Comparison of ENCODE assay signal across 26 mouse cellular contexts in genomic region chr9:123632993-123633392, GRCm38 (mm10). TPM values are rescaled to one million over a fixed set of nuclear protein-coding genes. Genes with fewer than 3 reads are reported as not detected.
"Had no signal": no experiment of that assay in that cellular context is flagged by ENCODE, and none has a peak within 500 bp of the region (broad histone marks: within the 10 kb centered on the region; RNA-seq: fewer than 3 reads in every experiment).

No protein-coding gene starts in this region.

- H3K27ac ChIP-seq: gastrocnemius, adult 2 months; heart, embryonic 10.5 days; hindbrain, embryonic 10.5 days; hindbrain, embryonic 12.5 days; hindbrain, embryonic 14.5 days; intestine, embryonic 15.5 days; limb, embryonic 13.5 days; limb, embryonic 15.5 days; liver, embryonic 12.5 days; liver, embryonic 14.5 days had no signal

- H3K27me3 ChIP-seq: hindbrain, embryonic 12.5 days; intestine, embryonic 15.5 days; limb, embryonic 13.5 days; limb, embryonic 15.5 days; liver, embryonic 12.5 days had no signal

- H3K4me2 ChIP-seq: heart, embryonic 12.5 days; hindbrain, embryonic 12.5 days; hindbrain, embryonic 14.5 days; intestine, embryonic 15.5 days; limb, embryonic 13.5 days; limb, embryonic 15.5 days; liver, embryonic 12.5 days had no signal

- ATAC-seq: hindbrain, embryonic 16.5 days; inflammation-experienced regulatory T-cells, adult 6 months; intestine, embryonic 15.5 days; intestine, postnatal 0 days; liver, embryonic 12.5 days had no signal

- H3K4me1 ChIP-seq: heart, embryonic 10.5 days; heart, embryonic 12.5 days; hindbrain, embryonic 10.5 days; hindbrain, embryonic 12.5 days; intestine, embryonic 15.5 days; limb, embryonic 13.5 days; limb, embryonic 15.5 days; liver, embryonic 12.5 days had no signal

- DNase-seq: gastrocnemius, adult 2 months; gastrocnemius, postnatal 10 days; gastrocnemius, postnatal 25 days; heart, adult 18-20 months; heart, postnatal 10 days; heart, postnatal 4 days; layer of hippocampus, adult 9-11 months; layer of hippocampus, postnatal 36 days; left cerebral cortex, postnatal 4 days; lung, adult 18-20 months had no signal

- H3K9ac ChIP-seq: heart, embryonic 12.5 days; hindbrain, embryonic 12.5 days; hindbrain, embryonic 14.5 days; intestine, embryonic 15.5 days; limb, embryonic 13.5 days; limb, embryonic 15.5 days; liver, embryonic 12.5 days; liver, embryonic 14.5 days had no signal

- H3K36me3 ChIP-seq: heart, embryonic 10.5 days; heart, embryonic 12.5 days; hindbrain, embryonic 10.5 days; hindbrain, embryonic 12.5 days; intestine, embryonic 15.5 days; limb, embryonic 13.5 days; limb, embryonic 15.5 days; liver, embryonic 12.5 days had no signal

- H3K9me3 ChIP-seq: heart, embryonic 10.5 days; heart, embryonic 12.5 days; hindbrain, embryonic 10.5 days; hindbrain, embryonic 12.5 days; intestine, embryonic 15.5 days; limb, embryonic 13.5 days; limb, embryonic 15.5 days; liver, embryonic 12.5 days had no signal

- H3K4me3 ChIP-seq: gastrocnemius, adult 2 months; heart, embryonic 10.5 days; heart, embryonic 12.5 days; hindbrain, embryonic 10.5 days; hindbrain, embryonic 12.5 days; intestine, embryonic 15.5 days; limb, embryonic 13.5 days; limb, embryonic 15.5 days; liver, embryonic 12.5 days had no signal

RNA-seq across cellular contexts. Expression of gene Slc6a20b, which starts 0.6 kb away (rescaled TPM):
- polyA plus RNA-seq: liver, adult 2 months had no signal

RNA-seq across cellular contexts. Expression of gene Ccr9, which starts 45.2 kb away (rescaled TPM):
- polyA plus RNA-seq: heart, embryonic 10.5 days had no signal

RNA-seq across cellular contexts. Expression of gene Slc6a20a, which starts 45.7 kb away (rescaled TPM):
- polyA plus RNA-seq: heart, embryonic 10.5 days; heart, embryonic 12.5 days; heart, embryonic 14.5 days; inflammation-experienced regulatory T-cells, adult 6 months; limb, embryonic 11.5 days; limb, embryonic 13.5 days; liver, adult 2 months had no signal
